Mouse (Mus musculus): ENCODE data around the gene AC140267.1.

Gene AC140267.1

DNA sequence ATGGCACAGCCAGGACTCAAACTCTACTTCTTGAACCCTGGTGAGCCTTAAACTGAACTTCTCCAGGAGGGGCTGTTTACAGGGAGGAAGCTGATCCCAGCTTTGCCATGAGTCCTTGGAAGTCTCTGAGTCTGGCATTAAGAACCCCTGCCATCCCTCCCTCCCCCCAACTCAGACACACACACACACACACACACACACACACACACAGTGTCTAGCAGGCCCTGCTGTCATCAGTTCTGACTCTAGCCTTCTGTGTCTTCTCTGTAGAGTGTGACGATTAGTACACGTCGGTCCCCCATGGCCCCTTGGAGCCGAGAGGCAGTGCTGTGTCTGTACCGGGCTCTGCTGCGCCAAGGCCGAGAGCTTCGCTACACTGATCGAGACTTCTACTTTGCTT, at the start of gene AC140267.1:
Gene AC140267.1, plus strand, starts transcription at position 301 of the 400 bp plus-strand sequence.
- no peak for DNase-seq (ENCODE audit: low read depth)

- no peak for DNase-seq (ENCODE audit: low read depth)
Observed at GRCm38 (mm10) chr15:80188927-80189326, 46.7 kb upstream of the AC140267.1 start.

DNA sequence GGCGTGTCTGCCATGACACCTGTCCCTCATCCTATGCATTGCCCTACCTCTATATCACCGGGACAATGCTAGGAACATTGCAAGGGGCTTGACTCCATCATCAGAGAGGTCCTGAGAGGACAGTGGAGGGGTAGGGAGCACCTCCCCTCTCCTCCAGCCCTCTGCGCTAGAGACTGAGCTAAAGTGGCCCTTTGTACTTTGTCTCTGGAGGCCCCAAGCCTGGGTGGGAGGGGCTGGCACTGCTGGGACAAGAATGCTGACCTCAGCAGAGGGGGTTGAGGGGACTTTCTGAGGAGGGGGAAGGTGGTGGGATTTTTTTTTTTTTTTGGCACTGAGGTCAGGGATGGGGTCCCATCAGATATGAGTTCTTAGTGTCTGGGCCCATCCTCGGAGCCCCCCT, 45.6 kb upstream of the AC140267.1 start:
- no peak for DNase-seq (ENCODE audit: low read depth)

- no peak for DNase-seq (ENCODE audit: low read depth)
Observed at GRCm38 (mm10) chr15:80191585-80192245, 43.9 kb upstream of the AC140267.1 start.

DNA sequence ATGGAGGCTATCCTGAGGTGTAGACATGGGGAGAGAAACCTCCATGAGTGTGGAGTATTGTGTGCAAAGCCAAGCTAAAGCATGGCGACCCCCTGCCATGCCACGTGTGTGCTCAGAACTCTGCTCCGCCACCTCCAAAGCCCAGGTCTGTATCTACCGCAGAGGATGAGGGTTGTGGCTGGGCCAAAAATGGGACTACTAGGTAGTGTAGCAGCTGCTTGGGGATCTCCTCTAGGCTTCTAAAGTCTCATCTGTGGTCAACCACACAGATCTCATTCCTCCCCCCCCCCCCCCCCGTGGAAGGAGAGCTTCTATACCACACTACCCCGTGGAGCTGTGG, 43.4 kb upstream of the AC140267.1 start:
- DNase-seq (ENCODE audit: low read depth) = peak; percentile 74

DNA sequence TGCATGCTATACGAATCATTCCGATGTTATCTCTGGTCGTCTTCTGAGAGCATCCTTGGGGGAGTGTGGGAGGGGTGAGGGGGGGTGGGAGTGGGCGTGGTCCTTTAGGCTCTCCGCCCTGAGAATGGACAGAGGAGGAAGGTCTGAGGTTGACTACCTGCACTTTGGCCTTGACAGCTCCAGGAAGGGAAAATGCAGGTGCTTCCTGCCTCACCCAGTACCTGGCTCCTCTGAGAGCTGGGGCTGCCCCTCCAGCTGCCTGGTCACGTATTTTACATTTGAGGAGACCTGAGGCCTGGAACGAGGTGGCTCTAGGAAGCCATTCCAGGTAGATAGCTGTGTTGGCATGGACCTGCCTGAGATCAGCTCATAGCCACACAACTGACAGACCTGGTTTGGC, 42.8 kb upstream of the AC140267.1 start:
- no peak for DNase-seq (ENCODE audit: low read depth)

GRCm38 (mm10) chr15:80199556-80199955, 36.1 kb upstream of the AC140267.1 start:
- DNase-seq (ENCODE audit: low read depth) = no peak

GRCm38 (mm10) chr15:80202111-80202775, 33.4 kb upstream of the AC140267.1 start:
- DNase-seq (ENCODE audit: low read depth) = no peak

- peak; percentile 55 for DNase-seq (ENCODE audit: low read depth)
Observed at GRCm38 (mm10) chr15:80203406-80203805, 32.2 kb upstream of the AC140267.1 start.

DNA sequence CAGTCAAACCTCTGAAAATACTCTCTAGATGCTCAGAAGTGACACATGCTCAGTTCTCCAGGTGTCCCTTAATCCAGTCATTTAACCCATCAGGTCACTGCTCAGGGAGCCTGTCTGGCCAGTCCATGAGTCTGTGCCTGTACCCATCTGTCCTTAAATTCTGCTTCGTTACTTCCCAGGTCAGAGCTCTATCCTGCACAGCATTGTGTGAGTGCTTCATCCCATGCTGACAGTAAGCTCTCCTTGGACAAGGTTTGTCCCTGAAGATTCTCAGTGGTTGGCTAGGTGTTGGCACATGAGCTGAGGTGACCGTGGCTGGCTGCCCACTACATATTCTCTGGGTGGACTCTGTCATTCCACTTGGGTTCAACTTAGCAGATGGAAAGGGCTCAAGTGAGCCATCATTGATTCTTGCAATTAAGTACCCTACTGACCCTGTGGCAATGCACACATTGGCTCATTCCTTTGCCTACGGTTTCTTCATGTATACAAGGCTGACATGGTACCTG, 29.5 kb upstream of the AC140267.1 start:
- no peak for DNase-seq (ENCODE audit: low read depth)

DNA sequence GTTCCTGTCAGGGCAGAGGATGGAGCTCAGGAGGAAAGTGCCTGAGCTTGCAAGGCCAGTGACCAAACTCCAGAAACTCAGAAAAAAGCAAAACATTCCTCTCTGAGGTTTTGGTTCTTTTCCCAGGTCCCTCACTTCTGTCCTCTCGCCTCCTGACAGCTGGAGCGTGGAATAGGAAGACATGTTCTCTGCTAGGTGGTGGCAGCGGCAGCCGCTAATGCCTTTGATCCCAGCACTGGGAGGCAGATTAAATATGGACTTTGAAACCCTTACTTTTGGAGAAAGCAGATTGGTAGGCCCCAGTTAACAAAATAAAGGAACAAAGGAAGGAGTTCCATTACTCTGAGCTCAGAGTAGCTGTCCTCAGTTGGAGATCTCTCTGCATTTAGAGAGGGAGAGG, 27.2 kb upstream of the AC140267.1 start:
- DNase-seq (ENCODE audit: low read depth) = no peak

- no peak for DNase-seq (ENCODE audit: low read depth)
Observed at GRCm38 (mm10) chr15:80213688-80214087, 21.9 kb upstream of the AC140267.1 start.

GRCm38 (mm10) chr15:80215716-80216479, 19.7 kb upstream of the AC140267.1 start:
- DNase-seq (ENCODE audit: low read depth) = peak; percentile 78

DNA sequence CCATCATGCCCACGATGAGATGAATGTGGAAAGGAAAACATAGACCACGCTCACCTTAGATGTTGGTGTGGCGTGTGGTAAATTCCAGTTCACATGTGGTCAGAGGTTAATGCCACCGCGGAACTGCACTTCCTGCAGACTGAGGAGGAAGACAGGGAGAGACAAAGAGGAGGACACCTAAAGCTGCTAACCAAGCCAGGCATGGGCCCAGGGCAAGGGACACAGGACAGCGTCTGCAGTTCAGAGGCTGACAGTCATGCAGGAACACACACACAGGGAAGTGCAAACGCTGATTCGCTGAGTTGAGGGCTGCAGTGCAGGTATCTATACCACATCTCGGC, 19.2 kb upstream of the AC140267.1 start:
- DNase-seq (ENCODE audit: low read depth) = no peak

DNA sequence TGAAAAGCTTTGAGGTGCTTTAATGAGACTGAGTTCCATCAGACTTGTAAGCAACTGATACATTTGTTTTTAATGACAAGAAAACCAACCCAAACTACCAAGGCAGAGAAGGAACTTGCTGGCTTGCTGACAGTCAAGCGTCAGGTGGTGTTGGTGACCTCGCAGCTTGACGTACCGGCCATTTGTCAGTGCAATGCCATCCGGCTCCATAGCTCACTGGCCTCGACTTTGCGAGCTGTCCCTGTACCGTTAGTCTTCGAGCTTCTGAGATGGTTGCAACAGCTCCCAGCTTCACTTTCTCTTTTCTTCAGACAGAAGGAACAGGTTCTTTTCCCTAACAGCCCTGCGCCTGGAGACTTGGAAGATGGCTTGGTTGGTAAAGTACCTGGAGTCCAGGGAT, 18.2 kb upstream of the AC140267.1 start:
- DNase-seq (ENCODE audit: low read depth) = no peak

GRCm38 (mm10) chr15:80219211-80219610, 16.4 kb upstream of the AC140267.1 start:
- DNase-seq (ENCODE audit: low read depth) = peak; percentile 77

DNA sequence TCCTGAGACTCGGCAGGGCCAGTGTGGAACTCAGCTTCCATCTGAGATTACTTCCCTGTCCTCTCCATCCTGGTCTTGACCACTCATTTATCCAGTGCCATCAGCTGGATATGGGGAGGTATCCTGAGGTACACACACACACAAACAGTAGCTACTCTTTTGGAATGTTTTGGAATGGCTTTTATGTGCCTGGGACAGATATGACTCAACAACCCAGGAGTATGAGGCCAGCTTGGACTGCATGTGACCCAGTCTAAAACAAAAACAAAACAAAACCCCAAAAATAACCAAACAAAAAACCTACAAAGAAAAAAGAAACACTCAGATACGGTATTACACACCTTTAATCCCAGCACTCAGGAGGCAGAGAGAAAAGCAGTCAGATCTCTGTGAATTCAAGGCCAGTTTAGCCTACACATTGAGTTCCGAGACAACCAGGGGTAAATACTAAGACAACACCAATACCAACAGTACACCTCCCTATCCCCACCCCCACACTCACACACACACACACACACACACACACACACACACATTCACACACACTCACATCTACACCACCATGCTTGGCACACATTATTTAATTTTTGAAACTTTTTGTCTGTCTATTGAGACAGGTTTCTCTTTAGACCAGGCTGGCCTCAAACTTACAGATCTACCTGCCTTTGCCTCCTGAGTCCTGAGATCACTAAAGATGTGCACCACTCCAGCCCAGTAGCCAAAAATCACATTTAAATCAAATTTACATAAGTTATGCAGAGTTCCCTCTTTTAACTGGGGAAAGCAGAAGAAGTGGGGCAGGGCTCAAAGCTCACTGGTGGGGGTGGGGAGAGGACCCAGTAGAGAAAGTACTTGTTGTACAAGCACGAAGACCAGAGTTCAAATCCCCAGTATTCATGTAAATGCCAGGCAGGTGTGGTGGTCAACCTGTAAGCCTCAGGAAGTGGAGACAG, 15.7 kb upstream of the AC140267.1 start:
- peak; percentile 19 for DNase-seq (ENCODE audit: low read depth)

GRCm38 (mm10) chr15:80221031-80221430, 14.6 kb upstream of the AC140267.1 start:
- DNase-seq (ENCODE audit: low read depth) = no peak

DNA sequence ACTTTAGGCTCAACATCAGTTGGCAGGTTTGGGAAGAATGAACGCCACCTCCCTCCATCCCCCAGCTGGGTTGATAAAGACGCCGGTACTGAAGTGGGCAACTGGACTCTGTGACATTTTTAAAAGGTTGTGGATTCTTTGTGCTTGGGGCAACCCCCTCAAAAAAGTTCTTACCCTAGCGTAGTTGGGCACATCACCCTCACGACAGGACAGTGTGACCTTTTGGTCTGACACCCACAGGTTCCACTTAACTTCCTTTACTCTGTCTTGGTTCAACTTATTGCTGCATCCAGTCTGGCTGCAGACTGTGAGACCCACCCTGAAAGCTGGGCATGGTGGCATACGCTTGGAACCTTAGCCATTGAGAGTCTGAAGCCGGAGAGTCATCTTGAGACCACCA, 11.9 kb upstream of the AC140267.1 start:
- no peak for DNase-seq (ENCODE audit: low read depth)

DNA sequence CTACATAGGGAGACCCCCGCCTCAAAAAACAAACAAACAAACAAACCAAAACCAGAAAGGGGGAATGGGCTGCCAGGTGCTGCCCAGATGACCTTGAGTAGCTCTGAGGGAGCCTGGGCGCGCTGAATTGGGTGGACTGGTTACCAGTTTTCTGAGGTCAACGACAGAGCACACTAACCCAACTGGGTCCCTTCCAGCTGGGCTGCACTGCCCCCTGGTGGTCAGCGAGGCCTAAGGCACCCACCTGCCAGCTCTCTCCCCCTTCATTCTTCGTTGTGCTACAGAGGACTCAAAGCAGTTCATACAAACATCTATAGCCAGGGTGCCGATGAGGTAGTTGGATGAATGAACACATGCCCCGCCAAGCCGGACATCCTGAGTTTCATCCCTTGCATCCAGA, 10.4 kb upstream of the AC140267.1 start:
- peak; percentile 89 for DNase-seq (ENCODE audit: low read depth)

- DNase-seq (ENCODE audit: low read depth) = peak; percentile 82
Observed at GRCm38 (mm10) chr15:80225796-80226195, 9.8 kb upstream of the AC140267.1 start.

Measured in naive thymus-derived CD4-positive, alpha-beta T cell, adult 2 months (primary cell).